Mouse (Mus musculus): ENCODE results near the gene Ctdsp2. TPM values are rescaled to one million over a fixed set of nuclear protein-coding genes. Genes with fewer than 3 reads are reported as not detected.
A peak's percentile ranks its signal among the peaks of the same experiment; 100 is the strongest.

The Ctdsp2 gene
- polyA plus RNA-seq, 1 experiment from 2014 or later = 49.5 TPM

DNA sequence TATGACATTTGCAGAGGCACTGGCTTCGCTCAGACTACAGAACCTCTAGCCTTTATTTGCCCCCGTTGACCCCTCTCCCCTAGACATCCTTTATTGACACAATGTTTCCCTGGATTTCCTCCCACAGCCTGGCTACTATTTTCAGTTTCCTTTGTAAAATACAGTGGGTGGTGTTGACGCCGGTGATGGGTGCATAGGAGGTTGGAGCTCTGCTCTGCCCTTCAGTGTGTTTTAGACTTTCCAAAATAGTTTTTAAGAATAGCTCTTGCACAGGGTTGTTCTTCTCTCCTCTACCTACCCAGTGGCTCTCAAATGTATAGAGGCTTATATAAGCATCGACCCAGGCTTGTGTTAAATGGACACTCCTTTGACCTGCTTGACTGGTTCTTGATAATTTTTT, 28.7 kb upstream of the Ctdsp2 start:
- Histone ChIP-seq H3K9ac (no peak overlapping the region), H3K9me3 (no peaks in the 10 kb centered on the region), H3K4me2 (no peak overlapping the region), H3K27ac (no peak overlapping the region), H3K4me1 (no peaks in the 10 kb centered on the region), H3K36me3 (replicated peaks) (no peaks in the 10 kb centered on the region), H3K27me3 (no peaks in the 10 kb centered on the region), H3K4me3 (replicated peaks) (no peak overlapping the region)
- 68% methylated on average over 5 of the region's 5 CpGs for WGBS
- no peak for ATAC-seq (ENCODE audit: low FRiP score)

DNA sequence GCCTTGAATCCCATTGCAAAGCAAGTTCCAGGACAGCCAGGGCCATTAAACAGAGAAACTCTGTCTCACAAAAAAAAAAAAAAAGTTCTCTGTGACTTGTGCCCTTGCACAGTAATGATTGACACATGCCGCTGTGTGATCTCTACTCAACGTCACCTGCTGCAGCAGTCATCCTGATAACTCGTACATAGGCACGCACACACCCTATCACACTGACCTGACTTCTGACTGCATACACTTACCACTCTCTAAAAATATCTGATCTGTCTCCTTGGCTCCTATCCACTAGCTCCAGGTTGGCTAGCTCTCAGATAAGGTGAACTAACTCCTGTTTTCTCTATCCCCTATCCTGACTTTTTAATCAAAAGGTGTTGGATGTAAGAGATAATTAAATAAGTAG, 27.9 kb upstream of the Ctdsp2 start:
- 89% methylated on average over 4 of the region's 4 CpGs for WGBS

DNA sequence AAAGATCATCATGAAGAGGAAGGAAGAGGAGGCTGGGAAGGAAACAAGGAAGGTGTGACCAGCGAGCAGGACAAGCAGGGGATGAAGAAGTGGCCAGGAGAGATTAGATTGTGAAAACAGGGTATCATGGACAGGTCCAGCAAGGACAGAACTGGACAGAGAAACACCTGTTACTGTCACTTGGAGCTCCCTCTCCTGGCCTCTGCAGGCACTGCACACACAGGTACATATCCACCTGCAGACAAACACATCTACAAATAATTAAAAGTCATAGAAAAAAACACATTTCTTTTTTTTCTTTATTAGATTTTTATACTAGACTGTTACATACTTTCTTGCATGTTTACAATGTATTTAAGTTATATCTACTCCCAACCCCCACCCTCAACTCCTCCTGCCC, 26.1 kb upstream of the Ctdsp2 start:
- 95% methylated on average over 1 of the region's 1 CpGs for WGBS
- no peaks in the 10 kb centered on the region for H3K9me3 ChIP-seq
- no peaks in the 10 kb centered on the region for H3K36me3 ChIP-seq (replicated peaks)
- H3K4me1 ChIP-seq = peaks cover 13% of the 10 kb centered on the region
- H3K4me3 ChIP-seq (replicated peaks) = no peak overlapping the region
- no peak overlapping the region for H3K9ac ChIP-seq
- no peak for ATAC-seq (ENCODE audit: low FRiP score)
- H3K27me3 ChIP-seq = 0 out of 2 replicates have a peak, but pooled peaks cover 6% of the 10 kb centered on the region
- no peak overlapping the region for H3K27ac ChIP-seq
- H3K4me2 ChIP-seq = no peak overlapping the region

More for the DNA sequence above, 27.9 kb upstream of the Ctdsp2 start:
- no peaks in the 10 kb centered on the region for H3K36me3 ChIP-seq (replicated peaks)
- no peaks in the 10 kb centered on the region for H3K9me3 ChIP-seq
- H3K4me2 ChIP-seq = no peak overlapping the region
- no peak overlapping the region for H3K27ac ChIP-seq
- no peaks in the 10 kb centered on the region for H3K4me1 ChIP-seq
- no peak for ATAC-seq (ENCODE audit: low FRiP score)
- no peak overlapping the region for H3K9ac ChIP-seq
- H3K27me3 ChIP-seq = no peaks in the 10 kb centered on the region
- H3K4me3 ChIP-seq (replicated peaks) = no peak overlapping the region

DNA sequence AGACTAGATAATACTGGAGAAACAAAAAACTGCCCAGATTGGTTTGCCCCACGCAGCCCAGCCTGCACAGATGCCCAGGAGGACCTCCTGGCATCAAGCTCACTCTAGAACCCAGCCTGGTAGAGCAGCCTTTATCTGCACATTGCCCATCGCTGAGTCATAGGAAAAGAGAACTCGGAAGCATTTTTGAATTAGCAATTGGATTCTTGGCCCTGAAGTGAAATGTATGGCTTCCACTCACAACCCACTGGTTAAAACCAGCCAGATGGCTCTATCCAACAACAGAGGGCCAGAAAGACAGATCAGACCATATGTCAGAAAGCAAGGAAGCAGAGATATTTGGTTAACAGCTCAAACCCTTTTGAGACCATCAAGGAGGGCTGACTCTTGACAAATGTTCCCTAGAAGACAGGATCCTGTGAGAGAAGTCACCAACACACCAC, 25.5 kb upstream of the Ctdsp2 start:
- 87% methylated on average over 3 of the region's 3 CpGs for WGBS
- H3K36me3 ChIP-seq (replicated peaks) = no peaks in the 10 kb centered on the region
- no peak overlapping the region for H3K9ac ChIP-seq
- H3K4me1 ChIP-seq = peaks cover 19% of the 10 kb centered on the region
- H3K9me3 ChIP-seq = no peaks in the 10 kb centered on the region
- no peak for ATAC-seq (ENCODE audit: low FRiP score)
- H3K27me3 ChIP-seq = 0 out of 2 replicates have a peak, but pooled peaks cover 6% of the 10 kb centered on the region
- no peak overlapping the region for H3K4me3 ChIP-seq (replicated peaks)
- H3K4me2 ChIP-seq = no peak overlapping the region
- no peak overlapping the region for H3K27ac ChIP-seq

DNA sequence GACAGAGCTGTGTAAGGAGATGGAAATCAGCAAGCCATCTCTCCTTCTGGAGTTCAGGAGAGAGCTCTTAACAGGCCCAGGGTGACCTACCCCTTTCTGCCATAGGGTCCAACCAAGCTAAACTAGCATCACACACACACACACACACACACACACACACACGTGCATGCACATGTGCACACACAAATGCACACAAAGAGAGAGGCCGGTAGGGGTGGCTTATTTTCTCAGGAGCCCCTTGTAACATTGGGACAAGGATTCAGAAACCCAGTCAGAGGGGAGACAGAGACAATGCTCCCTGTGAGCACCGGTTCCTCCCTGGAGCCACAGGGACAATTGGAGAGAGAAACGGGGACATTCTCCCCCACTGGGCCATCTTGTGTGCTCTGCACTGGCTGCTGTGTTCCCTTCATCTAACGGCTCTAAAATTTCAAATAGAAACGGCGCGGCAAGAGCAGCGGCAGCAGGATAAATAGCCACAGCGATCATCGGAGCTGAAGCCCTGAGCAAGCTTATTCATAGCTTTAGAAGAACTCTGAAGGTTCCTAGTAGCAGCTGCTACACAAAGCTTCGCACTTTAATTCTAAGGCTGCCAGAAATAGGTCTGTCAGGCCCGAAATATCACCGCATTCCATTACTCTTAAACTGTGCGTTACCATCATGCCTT, 21.7 kb upstream of the Ctdsp2 start:
- Histone ChIP-seq H3K9ac (peak overlapping the region; percentile 40), H3K27me3 (peaks cover 15% of the 10 kb centered on the region; the same call in 1 of the 2 replicates), H3K36me3 (replicated peaks) (no peaks in the 10 kb centered on the region), H3K4me3 (replicated peaks) (no peak overlapping the region), H3K9me3 (no peaks in the 10 kb centered on the region), H3K4me2 (peak overlapping the region; percentile 47), H3K27ac (peak overlapping the region; percentile 91), H3K4me1 (peaks cover 22% of the 10 kb centered on the region)
- 5% methylated on average over 15 of the region's 15 CpGs for WGBS
- 0 out of 2 replicates have a peak, but pooled peaks have one; percentile 3 for ATAC-seq (ENCODE audit: low FRiP score)

DNA sequence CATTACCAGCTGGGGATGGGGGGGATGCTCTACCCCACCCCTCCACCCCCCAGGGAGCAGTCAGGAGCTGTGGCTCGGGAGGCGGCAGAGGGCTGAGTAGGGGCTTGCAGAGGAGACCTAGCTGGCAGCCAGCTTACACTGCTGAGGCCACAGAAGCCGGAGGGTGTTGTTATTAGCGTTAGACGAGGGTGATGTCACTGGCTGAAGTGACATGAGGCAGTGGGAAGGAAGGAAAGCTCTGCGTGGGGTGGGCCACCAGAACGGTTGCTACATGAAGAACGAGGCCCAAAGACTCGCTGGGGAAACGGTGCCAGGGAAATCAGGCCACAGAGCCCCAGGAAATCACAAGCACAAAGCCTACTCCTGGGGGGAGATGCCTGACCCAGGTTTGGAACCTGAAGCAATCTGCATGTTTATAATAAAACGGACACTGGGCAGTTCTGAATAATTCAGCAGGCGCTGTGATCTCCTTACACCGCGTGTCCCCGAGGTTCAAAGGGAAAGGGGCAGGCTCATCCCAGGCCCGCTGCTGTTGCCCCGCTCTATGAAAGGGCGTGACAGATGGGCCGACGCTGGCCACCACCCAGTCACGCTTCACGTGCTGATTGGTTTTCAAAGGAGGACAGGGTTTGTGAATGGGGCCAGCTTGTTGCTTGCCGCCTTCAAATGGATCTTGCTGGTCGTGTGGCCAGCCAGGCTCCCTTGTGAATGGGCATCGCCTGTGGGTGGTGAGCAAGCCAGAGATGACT, 21.0 kb upstream of the Ctdsp2 start:
- peak overlapping the region; percentile 7; the same call in 1 of the 2 replicates for H3K4me3 ChIP-seq (replicated peaks)
- ATAC-seq (ENCODE audit: low FRiP score) = peak; percentile 91
- H3K9me3 ChIP-seq = no peaks in the 10 kb centered on the region
- H3K27ac ChIP-seq = peak overlapping the region; percentile 91
- H3K4me2 ChIP-seq = peak overlapping the region; percentile 47
- no peaks in the 10 kb centered on the region for H3K36me3 ChIP-seq (replicated peaks)
- under 1% methylated on average over 25 of the region's 25 CpGs for WGBS
- peaks cover 15% of the 10 kb centered on the region; the same call in 1 of the 2 replicates for H3K27me3 ChIP-seq
- H3K4me1 ChIP-seq = peaks cover 29% of the 10 kb centered on the region
- peak overlapping the region; percentile 40 for H3K9ac ChIP-seq

DNA sequence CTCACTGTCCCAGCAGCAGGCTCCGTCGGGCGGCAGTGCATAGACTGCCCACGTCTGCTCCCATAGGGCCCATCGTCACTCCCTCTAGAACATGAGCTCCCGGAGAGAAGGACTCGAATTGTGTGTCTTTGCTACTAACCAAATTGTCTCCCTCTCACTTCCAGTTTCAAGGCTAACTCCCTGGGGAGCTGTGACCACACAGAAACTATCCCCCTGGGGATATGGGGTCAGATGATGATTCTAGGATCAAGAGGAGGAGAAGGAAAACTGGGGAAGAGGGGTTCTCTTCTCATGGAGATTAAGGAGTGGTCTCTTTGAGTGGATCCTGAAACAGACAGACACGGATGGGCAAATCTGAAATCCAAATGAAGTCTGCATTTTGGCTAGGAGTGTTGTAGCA, 18.0 kb upstream of the Ctdsp2 start:
- H3K4me1 ChIP-seq = peaks cover 35% of the 10 kb centered on the region
- no peak overlapping the region for H3K27ac ChIP-seq
- no peak overlapping the region; the same call in 1 of the 2 replicates for H3K9ac ChIP-seq
- H3K4me2 ChIP-seq = no peak overlapping the region
- peaks cover 15% of the 10 kb centered on the region; the same call in 1 of the 2 replicates for H3K27me3 ChIP-seq
- H3K36me3 ChIP-seq (replicated peaks) = no peaks in the 10 kb centered on the region
- 84% methylated on average over 8 of the region's 8 CpGs for WGBS
- no peak overlapping the region for H3K4me3 ChIP-seq (replicated peaks)
- H3K9me3 ChIP-seq = no peaks in the 10 kb centered on the region
- ATAC-seq (ENCODE audit: low FRiP score) = no peak

DNA sequence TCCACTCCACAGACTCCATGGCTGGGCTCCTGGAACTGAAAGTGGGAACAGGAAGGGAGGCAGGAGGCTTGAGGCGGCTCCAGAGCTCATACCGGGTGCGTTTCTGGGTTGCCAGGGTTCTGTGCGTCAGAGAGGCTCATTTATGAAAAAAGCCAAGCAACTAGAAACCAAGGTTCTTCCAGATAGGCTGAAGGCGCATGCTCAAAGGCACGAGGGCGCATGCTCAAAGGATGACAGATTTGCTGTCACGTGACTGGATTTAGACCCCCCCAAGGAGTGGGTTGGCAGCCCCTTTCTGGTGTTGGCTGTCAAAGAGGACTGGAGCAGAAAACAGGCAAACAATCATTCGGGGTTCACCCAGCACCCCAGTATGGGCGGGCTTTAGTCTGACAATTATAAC, 16.8 kb upstream of the Ctdsp2 start:
- Histone ChIP-seq H3K27ac (peak overlapping the region; percentile 67), H3K9me3 (no peaks in the 10 kb centered on the region), H3K4me3 (replicated peaks) (no peak overlapping the region), H3K27me3 (peaks cover 9% of the 10 kb centered on the region; the same call in 1 of the 2 replicates), H3K4me2 (peak overlapping the region; percentile 26; the same call in 1 of the 2 replicates), H3K9ac (no peak overlapping the region), H3K36me3 (replicated peaks) (no peaks in the 10 kb centered on the region), H3K4me1 (peaks cover 29% of the 10 kb centered on the region)
- 0 out of 2 replicates have a peak, but pooled peaks have one; percentile 0 for ATAC-seq (ENCODE audit: low FRiP score)
- WGBS = 63% methylated on average over 10 of the region's 10 CpGs

DNA sequence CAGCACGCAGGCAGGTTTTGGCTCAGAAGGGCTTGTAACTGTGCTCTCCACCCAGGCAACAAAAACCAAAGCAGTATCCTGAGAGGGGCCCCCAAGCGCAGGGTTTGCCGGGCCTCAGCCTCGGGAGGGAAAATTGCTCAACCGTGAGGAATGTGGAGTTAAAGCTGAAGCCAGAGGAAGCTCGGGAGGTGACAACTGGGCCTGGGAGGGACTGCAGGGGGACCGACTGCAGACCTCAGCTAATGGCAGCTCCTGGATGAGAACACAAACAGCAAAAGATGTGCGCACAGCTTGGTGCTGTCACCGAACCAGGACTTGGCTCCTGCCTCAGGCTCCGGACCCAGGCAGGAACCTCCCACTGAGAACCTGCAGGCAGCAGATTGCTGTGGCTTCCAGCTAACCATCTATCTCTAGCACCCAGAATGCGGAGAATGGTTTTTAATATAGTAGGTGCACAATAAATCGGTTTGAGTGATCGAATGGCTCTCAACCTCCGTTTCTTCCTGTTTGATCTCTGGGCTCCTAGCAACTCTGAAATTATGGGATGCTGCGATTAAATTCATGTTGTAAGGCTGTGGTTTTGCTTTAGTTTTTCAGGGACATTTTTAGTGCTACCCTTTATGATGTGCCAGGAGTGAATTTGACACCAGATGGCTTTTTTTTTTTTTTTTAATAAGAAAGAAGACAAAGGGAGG, 16.1 kb upstream of the Ctdsp2 start:
- H3K4me3 ChIP-seq (replicated peaks) = no peak overlapping the region
- H3K9ac ChIP-seq = no peak overlapping the region
- H3K9me3 ChIP-seq = no peaks in the 10 kb centered on the region
- peaks cover 22% of the 10 kb centered on the region for H3K4me1 ChIP-seq
- H3K4me2 ChIP-seq = peak overlapping the region; percentile 26; the same call in 1 of the 2 replicates
- peak; percentile 39; the same call in 1 of the 2 replicates for ATAC-seq (ENCODE audit: low FRiP score)
- H3K27me3 ChIP-seq = peaks cover 9% of the 10 kb centered on the region; the same call in 1 of the 2 replicates
- 31% methylated on average over 15 of the region's 15 CpGs for WGBS
- H3K27ac ChIP-seq = peak overlapping the region; percentile 67
- H3K36me3 ChIP-seq (replicated peaks) = no peaks in the 10 kb centered on the region

DNA sequence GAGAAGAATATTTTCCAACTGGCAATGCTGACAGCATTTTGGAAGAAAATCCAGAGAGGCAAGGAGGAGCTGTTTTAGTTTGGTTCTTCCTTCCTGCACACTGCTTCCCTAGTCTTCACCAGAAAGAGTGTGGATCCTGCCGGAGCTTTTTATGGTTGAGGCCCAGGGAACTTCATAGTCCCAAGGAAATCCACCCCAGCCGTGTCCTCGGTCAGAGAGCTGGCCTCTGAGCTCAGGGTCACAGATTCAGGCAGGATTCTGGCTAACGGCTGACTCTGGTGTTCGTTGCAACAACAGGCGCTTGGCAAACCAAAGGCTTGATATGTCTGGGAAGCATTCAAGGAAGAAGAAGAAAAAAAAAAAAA, 15.6 kb upstream of the Ctdsp2 start:
- ATAC-seq (ENCODE audit: low FRiP score) = no peak
- Histone ChIP-seq H3K4me3 (replicated peaks) (no peak overlapping the region), H3K9ac (no peak overlapping the region), H3K36me3 (replicated peaks) (no peaks in the 10 kb centered on the region), H3K27ac (no peak overlapping the region; the same call in 1 of the 2 replicates), H3K4me1 (peaks cover 17% of the 10 kb centered on the region), H3K27me3 (peaks cover 9% of the 10 kb centered on the region; the same call in 1 of the 2 replicates), H3K4me2 (no peak overlapping the region), H3K9me3 (no peaks in the 10 kb centered on the region)
- 52% methylated on average over 6 of the region's 6 CpGs for WGBS

DNA sequence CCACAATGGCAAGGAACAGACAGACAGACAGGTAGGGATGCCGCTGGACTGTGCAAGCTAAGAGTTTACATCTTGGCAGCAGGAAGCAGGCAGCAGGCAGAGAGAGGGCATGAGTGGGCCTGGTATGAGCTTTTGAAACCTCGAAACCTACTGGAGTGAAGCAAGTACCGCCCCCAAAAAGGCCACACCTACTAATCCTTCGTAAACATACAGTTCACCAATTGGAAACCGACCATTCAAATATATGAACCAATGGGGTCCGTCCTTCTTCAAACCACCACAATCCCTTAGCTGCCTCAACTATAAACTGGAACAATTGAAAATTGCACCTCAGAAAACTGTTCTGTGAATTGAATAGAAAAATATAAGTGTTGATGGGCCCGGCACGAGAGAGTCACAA, 14.7 kb upstream of the Ctdsp2 start:
- Histone ChIP-seq H3K36me3 (replicated peaks) (no peaks in the 10 kb centered on the region), H3K4me2 (no peak overlapping the region), H3K4me3 (replicated peaks) (no peak overlapping the region), H3K27me3 (peaks cover 9% of the 10 kb centered on the region; the same call in 1 of the 2 replicates), H3K4me1 (peaks cover 16% of the 10 kb centered on the region), H3K9ac (no peak overlapping the region), H3K9me3 (no peaks in the 10 kb centered on the region), H3K27ac (no peak overlapping the region)
- no peak for ATAC-seq (ENCODE audit: low FRiP score)
- WGBS = 87% methylated on average over 8 of the region's 8 CpGs

Measured in forebrain, embryonic 12.5 days (tissue).